Mouse (Mus musculus): ENCODE measurements around the gene Dock10.

DNA sequence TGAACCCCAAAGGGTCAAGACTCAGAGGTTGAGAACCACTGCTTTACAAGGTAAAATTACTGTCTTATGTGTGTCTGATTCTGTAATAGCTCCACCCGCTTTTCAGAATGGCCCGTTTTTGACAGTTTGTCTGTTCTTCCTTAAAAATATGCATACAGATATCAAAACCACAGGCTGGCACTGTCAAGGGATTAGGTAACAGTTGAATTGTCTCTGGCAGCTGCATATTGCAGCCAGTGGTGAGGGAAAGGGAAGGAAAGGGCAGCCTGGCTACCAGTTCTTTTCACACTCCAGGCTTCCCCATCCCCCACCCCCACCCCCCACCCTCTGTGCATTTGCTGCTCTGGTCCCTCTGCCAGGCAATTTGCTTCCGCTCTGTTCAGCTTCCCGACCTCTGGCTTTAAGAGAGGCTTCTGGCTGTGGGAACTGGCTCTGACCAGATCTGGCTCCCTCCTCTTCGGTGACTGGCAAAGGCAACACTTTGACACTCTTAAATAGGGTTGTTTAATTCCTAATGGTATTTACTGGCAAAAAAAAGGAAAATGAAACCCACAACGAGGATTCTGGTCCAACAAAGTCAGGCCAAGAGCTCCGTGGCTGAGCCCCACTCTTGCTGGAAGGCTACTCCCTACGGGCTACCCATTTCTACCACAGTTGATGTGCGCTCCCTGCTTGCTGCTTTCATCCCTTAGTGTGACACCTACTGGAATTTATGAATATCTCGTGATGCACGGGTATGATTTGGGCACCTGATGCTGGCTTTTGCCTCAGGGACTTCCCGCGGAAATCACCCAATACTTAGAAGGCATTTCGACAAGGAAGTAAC is 1.3 kb downstream of the Dock10 start:
- TF ChIP-seq CTCF (IDR thresholded peaks at IDR 0.05; ENCODE audit: low read depth) (no peak), EP300 (IDR thresholded peaks at IDR 0.05; ENCODE audit: low read depth) (peak; percentile 43)
